Mouse (Mus musculus): ENCODE measurements around the gene Atrip. TPM values are rescaled to one million over a fixed set of nuclear protein-coding genes. Genes with fewer than 3 reads are reported as not detected.

Gene Atrip
- total RNA-seq, 2 experiments from 2014 or later, result 26.6 to 34.1 TPM

DNA sequence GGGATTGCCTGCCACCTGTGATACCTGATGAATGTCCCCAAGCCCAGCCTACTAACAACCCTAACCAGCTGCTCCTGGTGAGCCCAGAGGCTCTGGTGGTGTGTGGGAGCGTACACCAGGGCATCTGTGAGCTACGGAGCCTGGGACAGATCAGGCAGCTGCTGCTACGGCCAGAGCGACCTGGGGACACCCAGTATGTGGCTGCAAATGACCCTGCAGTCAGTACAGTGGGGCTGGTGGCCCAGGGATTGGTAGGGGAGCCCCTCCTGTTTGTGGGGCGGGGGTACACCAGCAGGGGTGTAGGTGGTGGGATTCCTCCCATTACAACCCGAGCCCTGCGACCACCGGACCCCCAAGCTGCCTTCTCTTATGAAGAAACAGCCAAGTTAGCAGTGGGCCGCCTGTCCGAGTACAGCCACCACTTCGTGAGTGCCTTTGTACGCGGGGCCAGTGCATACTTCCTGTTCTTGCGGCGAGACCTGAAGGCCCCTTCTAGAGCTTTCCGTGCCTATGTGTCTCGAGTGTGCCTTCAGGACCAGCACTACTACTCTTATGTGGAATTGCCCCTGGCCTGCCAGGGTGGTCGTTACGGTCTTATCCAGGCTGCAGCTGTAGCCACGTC lies 26.5 kb upstream of the Atrip start:
- DNase-seq (ENCODE audit: low spot score in 2 of 2), result no peak
- intact Hi-C loops (cut with DNase I), result no loop called here

DNA sequence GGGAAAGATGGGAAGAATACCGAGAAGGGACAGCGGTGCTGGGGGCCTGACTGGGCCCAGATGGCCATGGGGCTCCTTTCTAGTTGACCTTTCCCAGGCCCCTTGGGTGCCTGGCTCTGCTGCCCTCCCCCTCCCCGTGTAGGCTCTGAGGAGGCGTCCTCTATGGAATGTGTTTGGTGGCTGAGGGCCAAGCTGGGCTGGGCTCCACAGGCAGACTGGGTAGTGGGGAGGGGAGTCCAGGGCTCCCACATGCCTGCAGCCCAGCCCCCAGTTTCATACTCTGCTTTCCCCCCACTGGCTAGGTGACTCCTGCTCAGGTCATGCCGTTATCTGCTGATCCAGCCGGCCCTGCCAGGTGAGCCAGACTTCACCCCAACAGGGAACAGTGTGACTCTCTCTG lies 25.0 kb upstream of the Atrip start:
- intact Hi-C loops (cut with DNase I), result loop anchor here (10.0 kb wide), 1 partner anchor 736 kb away; the partner anchor contains the start of gene Nme6
- peak; percentile 26 to 31 for DNase-seq (ENCODE audit: low spot score in 2 of 2)

DNA sequence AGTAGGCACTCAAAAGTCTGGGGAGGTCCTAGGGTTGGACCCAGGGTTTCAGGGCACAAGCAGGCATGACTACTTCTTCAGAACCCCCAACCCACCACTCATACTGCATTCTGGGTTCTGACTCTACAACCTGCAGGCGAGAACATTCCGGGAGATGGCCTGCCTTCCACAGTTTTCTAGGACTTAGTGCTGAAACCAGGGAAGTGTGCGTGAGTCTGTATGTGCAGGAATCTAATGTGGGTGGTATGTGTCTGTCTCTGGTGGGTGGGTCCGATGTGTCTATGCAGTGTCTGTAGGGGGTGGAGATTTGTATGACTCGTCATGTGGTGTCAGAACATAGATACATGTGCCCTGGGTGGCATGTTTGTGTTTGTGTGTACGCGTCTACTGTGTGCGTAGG lies 24.4 kb upstream of the Atrip start:
- intact Hi-C loops (cut with DNase I), result loop anchor here (10.0 kb wide), 1 partner anchor 736 kb away; the partner anchor contains the start of gene Nme6
- no peak for DNase-seq (ENCODE audit: low spot score in 2 of 2)

DNA sequence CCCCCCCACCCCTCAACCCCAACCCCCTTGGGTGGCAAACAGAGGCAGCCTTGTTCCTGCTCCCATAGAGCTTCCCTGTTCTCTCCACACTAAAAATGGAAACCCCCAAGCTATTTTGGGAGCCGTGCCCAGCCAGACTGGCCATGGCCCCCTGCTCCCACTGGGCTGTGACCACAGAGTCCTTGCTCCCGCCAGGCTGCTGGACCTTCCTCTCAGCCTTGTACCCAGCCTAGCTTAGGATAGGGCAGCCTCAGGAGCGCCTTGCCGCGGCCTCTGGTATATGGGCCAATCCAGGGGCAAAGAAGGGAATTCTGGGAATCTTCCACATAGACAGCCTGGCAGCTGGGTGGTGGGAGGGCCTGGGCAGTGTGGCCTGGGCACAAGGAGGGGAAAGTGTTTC lies 23.9 kb upstream of the Atrip start:
- intact Hi-C loops (cut with DNase I), result loop anchor here (10.0 kb wide), 1 partner anchor 737 kb away; the partner anchor contains the start of gene Nme6
- peak; percentile 54 to 58 for DNase-seq (ENCODE audit: low spot score in 2 of 2)

DNA sequence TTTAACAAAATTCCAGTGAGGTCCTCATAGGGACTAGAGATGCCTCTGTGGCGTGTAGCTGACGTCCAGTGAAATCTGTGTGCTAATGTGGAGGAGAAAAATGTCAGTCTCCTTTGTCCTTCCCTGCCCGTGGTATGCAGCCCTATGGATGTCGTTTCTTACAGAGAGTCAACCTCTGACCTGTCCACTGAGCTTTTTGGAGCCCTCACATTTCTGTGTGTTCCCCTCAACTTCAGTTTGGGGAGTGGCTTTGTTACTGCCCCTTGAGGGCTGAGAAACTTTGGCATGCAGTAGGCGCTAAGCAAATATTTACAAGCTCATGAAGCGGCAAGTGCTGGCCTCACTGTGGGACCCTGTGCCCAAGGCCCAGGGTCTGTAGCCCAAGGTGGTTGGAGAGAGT lies 23.4 kb upstream of the Atrip start:
- no peak for DNase-seq (ENCODE audit: low spot score in 2 of 2)
- intact Hi-C loops (cut with DNase I), result loop anchor here (10.0 kb wide), 1 partner anchor 738 kb away; the partner anchor contains the start of gene Nme6

DNA sequence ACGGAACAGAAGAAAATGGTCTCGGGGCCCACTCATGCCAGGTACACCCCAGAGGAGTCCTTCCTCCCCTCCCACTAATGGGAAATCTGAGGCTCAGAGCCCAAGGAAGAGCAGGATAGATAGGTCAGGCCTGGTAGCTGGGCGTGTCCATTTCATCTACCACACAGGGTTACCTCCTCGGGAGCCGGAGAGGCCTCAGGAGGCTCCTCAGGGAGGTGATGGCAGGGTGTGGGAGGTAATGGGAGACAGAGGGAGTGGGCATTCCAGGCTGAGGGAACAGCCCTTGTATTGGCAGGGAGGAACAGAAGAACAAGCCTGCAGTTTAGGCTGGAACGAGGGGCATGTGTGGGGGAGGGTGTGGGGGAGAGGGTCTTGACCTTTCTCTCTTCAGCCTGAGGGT lies 22.9 kb upstream of the Atrip start:
- DNase-seq (ENCODE audit: low spot score in 2 of 2), result no peak
- intact Hi-C loops (cut with DNase I), result loop anchor here (10.0 kb wide), 1 partner anchor 738 kb away; the partner anchor contains the start of gene Nme6

DNA sequence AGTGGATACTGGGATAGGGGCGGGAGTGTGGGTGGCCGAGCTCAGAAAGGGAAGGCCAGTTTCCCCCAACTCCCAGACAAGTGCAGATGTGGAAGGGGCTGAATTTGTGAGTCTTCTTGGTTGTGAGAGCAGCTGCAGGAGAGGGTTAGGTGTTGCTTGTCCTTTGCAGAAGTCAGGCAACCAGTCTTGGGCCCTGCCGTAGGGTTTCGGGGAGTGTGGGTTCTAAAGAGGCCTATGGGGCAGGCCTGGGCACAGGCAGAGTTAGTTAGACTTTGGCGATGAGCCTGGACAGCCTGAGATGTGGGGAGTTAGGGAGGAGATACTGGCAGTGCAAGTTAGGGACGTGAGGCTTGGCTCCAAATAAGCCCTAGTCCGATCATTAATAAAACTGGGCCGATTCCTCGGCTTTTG lies 22.3 kb upstream of the Atrip start:
- intact Hi-C loops (cut with DNase I), result loop anchor here (10.0 kb wide), 1 partner anchor 739 kb away; the partner anchor contains the start of gene Nme6
- no peak for DNase-seq (ENCODE audit: low spot score in 2 of 2)

DNA sequence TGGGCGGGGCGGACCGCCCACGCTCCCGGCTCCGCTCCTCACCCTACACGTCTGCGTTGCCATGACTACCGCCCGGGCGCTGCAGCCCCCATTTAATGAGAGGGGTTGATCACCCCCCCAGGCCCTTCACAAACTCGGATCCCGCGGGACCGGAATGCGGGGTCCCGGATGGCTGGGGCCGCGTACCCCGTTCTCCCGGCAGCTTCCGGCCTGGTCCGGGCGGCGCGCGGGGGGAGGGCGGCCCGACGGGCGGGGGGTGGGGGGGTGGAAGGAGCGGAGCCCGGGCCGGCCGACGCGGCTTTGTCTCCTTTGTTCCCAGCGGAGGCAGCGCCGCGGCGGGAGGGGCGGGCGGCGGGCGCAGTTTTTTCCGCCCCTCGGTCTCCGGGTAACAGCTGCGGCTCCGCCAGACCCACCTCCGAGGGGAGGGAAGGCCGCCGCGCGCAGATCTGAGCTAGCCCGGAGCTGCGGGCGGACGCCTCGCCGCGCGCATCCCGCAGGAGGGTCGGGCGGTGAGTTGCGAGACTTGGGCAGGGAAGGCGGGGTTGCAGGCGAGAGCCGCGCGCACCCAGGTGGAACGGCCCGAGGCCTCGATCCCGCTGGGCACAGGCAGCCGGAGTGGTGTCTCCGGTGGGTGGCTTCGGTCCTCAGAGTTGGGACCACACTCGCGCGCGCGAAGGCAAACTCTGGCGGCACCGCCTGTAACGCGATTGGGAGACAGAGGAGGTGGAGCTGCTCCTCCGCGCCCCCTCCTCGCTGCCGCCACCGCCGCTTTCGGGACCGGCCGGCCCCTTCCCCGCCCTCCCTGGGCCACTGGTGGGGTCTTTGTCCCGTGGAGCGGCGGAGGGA lies 21.4 kb upstream of the Atrip start, which contains the start of gene Plxnb1:
Gene Plxnb1, plus strand, starts transcription at position 253 of the 846 bp plus-strand sequence.
- peak; percentile 69 to 71 for DNase-seq (ENCODE audit: low spot score in 2 of 2)
- intact Hi-C loops (cut with DNase I), result loop anchor here (10.0 kb wide), 1 partner anchor 739 kb away; the partner anchor contains the start of gene Nme6

DNA sequence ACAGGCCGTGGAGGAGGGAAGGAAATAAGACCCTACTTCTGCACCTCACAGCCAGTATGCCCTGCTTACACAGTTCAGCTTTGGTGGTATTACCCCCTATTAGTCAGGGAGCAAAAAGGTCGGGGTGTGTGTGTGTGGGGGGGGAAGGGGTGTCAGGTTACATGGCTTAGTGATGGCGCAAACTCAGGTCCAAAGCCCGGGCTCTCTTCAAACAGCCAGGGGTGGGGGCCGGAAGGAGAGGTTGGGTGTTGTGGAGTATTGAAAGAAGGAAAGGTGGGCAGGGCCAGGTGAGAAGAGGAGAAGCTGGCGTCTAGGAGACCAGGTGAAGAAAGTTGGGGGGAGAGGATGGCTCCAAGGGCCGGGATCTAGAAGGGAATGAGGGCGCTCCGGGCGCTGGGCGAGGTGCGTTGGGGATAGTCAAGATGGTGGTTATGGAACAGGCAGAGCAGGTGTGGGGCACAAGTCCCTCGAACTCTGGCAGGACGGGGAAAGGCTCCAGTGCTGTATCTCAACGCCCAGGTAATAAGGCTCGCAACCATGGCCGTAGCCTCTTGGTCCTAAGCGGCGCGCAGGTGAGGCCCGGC lies 20.7 kb upstream of the Atrip start:
- intact Hi-C loops (cut with DNase I), result loop anchor here (10.0 kb wide), 1 partner anchor 740 kb away; the partner anchor contains the start of gene Nme6
- DNase-seq (ENCODE audit: low spot score in 2 of 2), result no peak

DNA sequence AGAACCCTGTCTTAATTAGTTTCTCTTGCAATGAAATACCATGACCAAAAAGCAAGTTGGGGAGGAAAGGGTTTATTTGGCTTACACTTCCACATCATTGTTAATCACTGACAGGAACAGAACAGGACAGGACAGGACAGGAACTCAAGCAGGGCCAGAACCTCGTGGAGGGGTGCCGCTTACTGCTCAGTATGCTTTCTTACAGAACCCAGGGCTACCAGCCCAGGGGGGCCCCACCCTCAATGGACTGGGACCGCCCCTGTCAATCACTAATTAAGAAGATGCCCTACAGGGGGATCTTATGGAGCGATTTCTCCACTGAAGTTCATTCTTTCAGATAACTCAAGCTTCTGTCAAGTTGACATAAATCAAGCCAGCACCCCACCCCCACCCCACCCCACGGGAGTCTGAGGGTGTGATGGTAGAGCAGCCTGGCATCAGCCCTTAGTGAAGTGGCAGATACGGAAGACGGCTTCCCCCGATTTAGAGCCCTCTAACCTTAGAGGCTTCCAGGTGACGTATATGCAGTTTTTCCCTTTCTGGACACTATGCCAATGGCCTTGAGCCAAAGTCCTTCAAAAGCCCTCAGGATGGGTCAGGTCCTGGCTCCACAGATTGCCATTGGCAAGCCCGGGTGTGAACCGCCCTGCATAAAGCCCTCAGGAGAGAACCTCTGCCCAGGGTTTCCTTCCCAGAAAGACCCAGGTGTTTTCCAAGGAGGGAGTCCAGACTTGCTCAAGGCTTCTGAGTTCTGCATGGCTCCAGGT lies 20.0 kb upstream of the Atrip start:
- DNase-seq (ENCODE audit: low spot score in 2 of 2), result no peak
- intact Hi-C loops (cut with DNase I), result loop anchor here (10.0 kb wide), 1 partner anchor 741 kb away; the partner anchor contains the start of gene Nme6

DNA sequence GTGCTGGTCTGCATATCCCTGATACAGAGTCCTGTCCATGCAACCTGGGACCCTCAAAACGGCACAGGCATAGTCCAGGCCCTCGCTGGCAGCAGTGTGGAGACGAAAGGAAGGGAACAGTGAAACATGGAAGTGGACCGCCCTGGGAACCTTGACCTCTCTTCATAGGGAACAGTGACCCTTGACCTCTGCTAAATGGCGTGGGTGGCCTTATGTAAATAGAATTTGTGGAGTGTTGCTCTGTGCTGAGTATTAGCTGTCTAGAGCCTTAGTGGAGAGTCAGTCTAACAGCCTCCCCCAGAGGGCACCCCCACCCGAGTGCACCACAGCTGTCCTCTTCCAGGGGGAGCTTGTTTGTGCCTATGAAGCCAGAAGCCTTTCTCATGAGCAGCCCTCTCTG lies 18.9 kb upstream of the Atrip start:
- intact Hi-C loops (cut with DNase I), result loop anchor here (10.0 kb wide), 1 partner anchor 742 kb away; the partner anchor contains the start of gene Nme6
- DNase-seq (ENCODE audit: low spot score in 2 of 2), result no peak

DNA sequence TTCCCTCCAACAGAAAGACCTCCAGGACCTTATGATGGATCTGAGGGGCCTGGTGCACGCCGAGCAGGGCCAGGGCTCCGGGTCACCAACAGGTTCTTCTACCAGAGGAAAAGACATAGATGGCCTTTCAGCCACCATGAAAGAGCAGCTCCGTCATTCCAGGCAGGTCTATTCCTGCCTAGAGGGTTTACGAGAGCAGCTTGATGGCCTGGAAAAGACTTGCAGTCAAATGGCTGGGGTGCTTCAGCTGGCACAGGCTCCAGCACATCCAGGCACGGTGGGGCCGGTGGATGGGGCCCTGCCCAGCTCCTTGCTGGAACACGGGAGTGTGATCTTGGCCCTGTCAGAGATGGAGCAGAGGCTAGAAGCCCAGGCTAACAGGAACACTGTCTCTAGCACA lies 17.9 kb upstream of the Atrip start:
- DNase-seq (ENCODE audit: low spot score in 2 of 2), result no peak
- intact Hi-C loops (cut with DNase I), result loop anchor here (10.0 kb wide), 1 partner anchor 743 kb away; the partner anchor contains the start of gene Nme6

DNA sequence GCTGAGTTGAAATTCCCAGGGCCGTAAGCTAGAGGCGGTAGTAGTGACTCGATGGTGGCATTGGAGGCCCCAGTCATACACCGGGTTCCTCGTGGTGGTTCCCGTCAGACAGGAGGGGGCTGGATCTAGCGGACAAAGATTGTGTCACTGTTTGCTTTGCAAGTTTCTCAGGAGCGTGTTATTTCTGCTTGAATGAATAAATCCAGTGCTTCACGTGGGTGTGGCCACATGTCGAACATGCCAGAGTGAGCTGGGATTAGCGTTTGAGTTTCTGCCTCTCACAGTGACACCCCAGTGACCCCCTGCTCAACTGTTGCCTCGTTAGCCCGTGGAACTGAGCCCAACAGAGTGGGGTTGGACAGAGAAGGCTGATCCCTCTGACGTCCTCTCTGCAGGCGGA lies 16.5 kb upstream of the Atrip start:
- DNase-seq (ENCODE audit: low spot score in 2 of 2), result peak in 1 of 2 experiments; percentile 26
- intact Hi-C loops (cut with DNase I), result loop anchor here (10.0 kb wide), 1 partner anchor 744 kb away; the partner anchor contains the start of gene Nme6

DNA sequence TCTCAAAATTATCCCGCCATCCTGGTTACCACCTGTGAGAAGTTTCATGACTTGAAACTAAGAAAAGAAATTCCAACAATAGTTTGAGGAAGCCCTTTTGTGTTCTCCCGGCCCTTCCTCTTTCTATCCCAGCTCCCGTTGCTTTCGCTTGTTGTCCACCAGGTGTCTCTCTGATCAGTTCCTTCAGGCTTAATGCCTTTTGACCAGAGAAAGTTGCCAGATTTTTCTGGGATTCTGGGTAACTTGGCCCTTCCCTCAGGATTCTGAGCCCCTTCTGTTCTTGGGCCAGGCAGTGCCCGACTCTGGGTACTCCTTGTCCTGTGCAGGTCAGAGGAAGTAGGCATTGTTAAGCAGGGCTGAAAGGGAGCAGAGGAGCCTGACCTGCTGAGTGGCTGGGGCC lies 14.1 kb upstream of the Atrip start:
- intact Hi-C loops (cut with DNase I), result loop anchor here (2.0 to 5.0 kb wide), 2 partner anchors 35 to 774 kb away; no protein-coding TSS in a partner anchor
- peak; percentile 26 to 31 for DNase-seq (ENCODE audit: low spot score in 2 of 2)

DNA sequence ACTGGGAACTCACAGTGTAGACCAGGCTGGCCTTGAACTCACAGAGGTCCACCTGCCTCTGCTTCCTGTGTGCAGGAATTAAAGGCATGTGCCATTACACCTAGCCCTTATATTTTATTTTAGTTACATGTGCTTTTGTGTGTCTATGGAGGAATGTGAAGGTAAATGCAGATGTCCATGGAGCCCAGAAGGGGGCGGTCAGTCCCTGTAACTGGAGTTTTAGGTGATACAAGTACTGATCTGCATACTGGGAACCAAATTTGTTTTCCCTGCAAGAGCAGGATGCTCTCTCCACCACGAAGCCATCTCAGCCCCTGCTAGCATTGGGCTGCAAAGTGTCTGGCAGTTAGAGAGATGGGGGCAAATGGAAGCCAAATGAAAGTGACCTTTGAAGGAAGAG lies 11.0 kb upstream of the Atrip start:
- no peak for DNase-seq (ENCODE audit: low spot score in 2 of 2)
- intact Hi-C loops (cut with DNase I), result loop anchor here (5.0 kb wide), 1 partner anchor 777 kb away; no protein-coding TSS in a partner anchor

DNA sequence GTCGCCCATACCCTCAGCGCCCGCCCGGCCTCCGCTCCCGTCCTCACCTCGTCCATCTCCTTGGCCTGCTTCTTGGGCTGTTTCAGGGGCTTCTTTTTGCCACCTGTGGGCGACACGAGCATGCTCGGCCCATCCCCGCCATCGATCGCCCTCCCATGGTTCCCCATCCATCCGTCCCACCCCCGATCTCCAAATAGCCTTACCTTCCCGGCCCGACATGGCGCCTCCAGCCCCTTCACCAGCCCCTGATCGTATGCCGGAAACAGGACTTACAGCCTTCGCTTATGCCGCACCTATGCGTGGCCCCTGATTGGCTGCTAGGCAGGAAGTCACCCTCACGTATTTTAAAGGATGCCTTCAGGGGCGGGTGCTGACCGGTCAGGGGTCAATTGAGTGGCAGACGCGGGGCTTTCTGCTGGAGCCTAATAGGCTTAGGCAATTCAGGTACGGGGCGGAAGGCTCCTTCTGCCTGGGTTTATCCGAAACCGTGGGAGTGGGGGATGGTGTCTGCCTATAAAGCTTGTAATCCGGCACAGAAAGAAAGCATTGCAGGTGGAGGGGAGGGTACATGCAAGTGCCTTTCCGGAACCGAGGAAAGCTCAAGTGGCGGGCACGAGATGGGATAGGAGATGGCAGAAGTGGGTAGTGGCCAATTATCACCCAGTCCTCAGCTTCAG lies 8.3 kb upstream of the Atrip start, which contains the start of the genes Ccdc51 and Tma7:
Gene Ccdc51, plus strand, starts transcription at position 370 of the 677 bp plus-strand sequence.
Gene Tma7, minus strand, starts transcription at position 464 of the 677 bp plus-strand sequence.
- peak; percentile 86 to 89 for DNase-seq (ENCODE audit: low spot score in 2 of 2)
- intact Hi-C loops (cut with DNase I), result no loop called here

DNA sequence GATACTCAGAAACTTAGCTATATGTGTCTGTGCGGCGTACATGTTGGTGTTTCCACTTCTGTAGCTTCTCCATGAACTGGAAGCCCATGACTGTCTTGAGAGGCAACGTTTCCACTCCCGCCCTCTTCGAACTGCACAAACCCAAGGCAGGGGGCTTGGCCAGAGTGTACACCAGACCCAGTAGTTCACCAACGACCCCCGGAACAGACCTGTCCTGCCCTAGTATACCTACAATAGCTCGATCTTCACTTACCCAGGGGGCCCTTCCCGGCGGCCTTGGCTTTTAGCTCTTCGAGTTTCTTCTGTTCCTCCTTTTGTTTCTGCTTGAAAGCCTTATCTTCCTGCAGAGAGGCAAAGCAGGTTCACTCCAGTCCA lies 7.8 kb upstream of the Atrip start:
- intact Hi-C loops (cut with DNase I), result no loop called here
- no peak for DNase-seq (ENCODE audit: low spot score in 2 of 2)

DNA sequence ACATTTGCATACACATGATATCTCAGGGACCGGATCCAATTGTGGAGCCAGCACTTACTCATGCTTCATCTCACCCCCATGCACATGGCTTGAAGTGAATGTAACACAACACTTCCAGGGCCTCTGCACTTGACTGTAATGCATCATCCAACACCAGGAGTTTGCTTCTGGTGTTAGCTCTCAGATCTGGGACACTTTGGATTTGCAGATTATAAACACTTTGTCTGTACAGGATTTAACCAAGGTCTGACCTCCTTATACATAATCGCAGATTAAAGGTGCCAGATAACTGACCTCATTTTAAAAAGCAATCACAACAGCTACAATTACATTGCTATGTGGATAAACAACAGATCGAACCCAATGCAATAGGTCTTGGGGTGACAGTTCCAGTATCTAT lies 6.6 kb upstream of the Atrip start:
- DNase-seq (ENCODE audit: low spot score in 2 of 2), result no peak
- intact Hi-C loops (cut with DNase I), result no loop called here

All from left cerebral cortex, postnatal 36 days (tissue).